Mouse (Mus musculus): ENCODE results near the gene Gphb5. TPM values are rescaled to one million over a fixed set of nuclear protein-coding genes. Genes with fewer than 3 reads are reported as not detected.

The Gphb5 gene
- total and polyA plus RNA-seq, 2 experiments from 2014 or later, result not detected

- no peaks in the 10 kb centered on the region for H3K27me3 ChIP-seq (ENCODE audit: insufficient read depth, low read length)
These were observed 28.1 kb downstream of the Gphb5 start for GRCm38 (mm10) chr12:75388521-75388920.

GRCm38 (mm10) chr12:75387846-75388245, 28.7 kb downstream of the Gphb5 start:
- Histone ChIP-seq H3K4me1 (ENCODE audit: insufficient read depth, low read length) (no peaks in the 10 kb centered on the region), H3K36me3 (ENCODE audit: insufficient read depth, low read length) (no peaks in the 10 kb centered on the region), H3K4me2 (ENCODE audit: low read depth, low read length, poor library complexity, severe bottlenecking) (no peak overlapping the region), H3K9me3 (ENCODE audit: low read length) (no peaks in the 10 kb centered on the region), H3K27ac (ENCODE audit: low read depth, low read length) (no peak overlapping the region), H3K9ac (replicated peaks; ENCODE audit: low read length, poor library complexity, severe bottlenecking) (no peak overlapping the region), H3K27me3 (ENCODE audit: insufficient read depth, low read length) (no peaks in the 10 kb centered on the region), H3K4me3 (ENCODE audit: low read depth, low read length) (no peak overlapping the region)
- TF ChIP-seq CTCF (IDR thresholded peaks at IDR 0.05), result no peak
- WGBS, result 97% methylated on average over 15 of the region's 15 CpGs
- ATAC-seq (ENCODE audit: low FRiP score), result no peak
- DNase-seq (ENCODE audit: low spot score), result no peak

More at GRCm38 (mm10) chr12:75388521-75388920, 28.1 kb downstream of the Gphb5 start:
- Histone ChIP-seq H3K27ac (ENCODE audit: low read depth, low read length) (no peak overlapping the region), H3K4me2 (ENCODE audit: low read depth, low read length, poor library complexity, severe bottlenecking) (no peak overlapping the region), H3K9me3 (ENCODE audit: low read length) (no peaks in the 10 kb centered on the region), H3K36me3 (ENCODE audit: insufficient read depth, low read length) (no peaks in the 10 kb centered on the region), H3K4me1 (ENCODE audit: insufficient read depth, low read length) (no peaks in the 10 kb centered on the region), H3K4me3 (ENCODE audit: low read depth, low read length) (no peak overlapping the region), H3K9ac (replicated peaks; ENCODE audit: low read length, poor library complexity, severe bottlenecking) (no peak overlapping the region)
- no peak for TF ChIP-seq CTCF (IDR thresholded peaks at IDR 0.05)
- ATAC-seq (ENCODE audit: low FRiP score) (no peak), DNase-seq (ENCODE audit: low spot score) (no peak)
- 94% methylated on average over 9 of the region's 9 CpGs for WGBS

GRCm38 (mm10) chr12:75387156-75387555, 29.4 kb downstream of the Gphb5 start:
- ATAC-seq (ENCODE audit: low FRiP score), result no peak
- Histone ChIP-seq H3K9ac (replicated peaks; ENCODE audit: low read length, poor library complexity, severe bottlenecking) (no peak overlapping the region), H3K4me1 (ENCODE audit: insufficient read depth, low read length) (no peaks in the 10 kb centered on the region), H3K27me3 (ENCODE audit: insufficient read depth, low read length) (no peaks in the 10 kb centered on the region), H3K4me3 (ENCODE audit: low read depth, low read length) (no peak overlapping the region), H3K27ac (ENCODE audit: low read depth, low read length) (no peak overlapping the region), H3K36me3 (ENCODE audit: insufficient read depth, low read length) (no peaks in the 10 kb centered on the region), H3K4me2 (ENCODE audit: low read depth, low read length, poor library complexity, severe bottlenecking) (no peak overlapping the region), H3K9me3 (ENCODE audit: low read length) (no peaks in the 10 kb centered on the region)
- no peak for DNase-seq (ENCODE audit: low spot score)
- WGBS, result 87% methylated on average over 8 of the region's 8 CpGs
- TF ChIP-seq CTCF (IDR thresholded peaks at IDR 0.05), result no peak

- H3K27ac ChIP-seq (ENCODE audit: low read depth, low read length), result no peak overlapping the region
- TF ChIP-seq CTCF (IDR thresholded peaks at IDR 0.05), result no peak
- no peak overlapping the region for H3K4me3 ChIP-seq (ENCODE audit: low read depth, low read length)
- H3K4me2 ChIP-seq (ENCODE audit: low read depth, low read length, poor library complexity, severe bottlenecking), result no peak overlapping the region
- no peaks in the 10 kb centered on the region for H3K27me3 ChIP-seq (ENCODE audit: insufficient read depth, low read length)
- H3K36me3 ChIP-seq (ENCODE audit: insufficient read depth, low read length), result no peaks in the 10 kb centered on the region
- DNase-seq (ENCODE audit: low spot score) (no peak), ATAC-seq (ENCODE audit: low FRiP score) (no peak)
- 93% methylated on average over 9 of the region's 9 CpGs for WGBS
- no peak overlapping the region for H3K9ac ChIP-seq (replicated peaks; ENCODE audit: low read length, poor library complexity, severe bottlenecking)
- no peaks in the 10 kb centered on the region for H3K9me3 ChIP-seq (ENCODE audit: low read length)
- H3K4me1 ChIP-seq (ENCODE audit: insufficient read depth, low read length), result no peaks in the 10 kb centered on the region
These were observed 29.9 kb downstream of the Gphb5 start for GRCm38 (mm10) chr12:75386731-75387130.

- no peak overlapping the region for H3K9ac ChIP-seq (replicated peaks; ENCODE audit: low read length, poor library complexity, severe bottlenecking)
- no peak for TF ChIP-seq CTCF (IDR thresholded peaks at IDR 0.05)
- no peaks in the 10 kb centered on the region for H3K9me3 ChIP-seq (ENCODE audit: low read length)
- no peak for ATAC-seq (ENCODE audit: low FRiP score)
- H3K36me3 ChIP-seq (ENCODE audit: insufficient read depth, low read length), result no peaks in the 10 kb centered on the region
- no peak overlapping the region for H3K4me2 ChIP-seq (ENCODE audit: low read depth, low read length, poor library complexity, severe bottlenecking)
- peak; percentile 60 for DNase-seq (ENCODE audit: low spot score)
- H3K4me3 ChIP-seq (ENCODE audit: low read depth, low read length), result no peak overlapping the region
- H3K27me3 ChIP-seq (ENCODE audit: insufficient read depth, low read length), result no peaks in the 10 kb centered on the region
- 79% methylated on average over 6 of the region's 6 CpGs for WGBS
- no peaks in the 10 kb centered on the region for H3K4me1 ChIP-seq (ENCODE audit: insufficient read depth, low read length)
- H3K27ac ChIP-seq (ENCODE audit: low read depth, low read length), result no peak overlapping the region
These were observed 40.5 kb downstream of the Gphb5 start for GRCm38 (mm10) chr12:75376126-75376525.

GRCm38 (mm10) chr12:75375060-75375459, 41.5 kb downstream of the Gphb5 start:
- Histone ChIP-seq H3K9me3 (ENCODE audit: low read length) (no peaks in the 10 kb centered on the region), H3K4me1 (ENCODE audit: insufficient read depth, low read length) (no peaks in the 10 kb centered on the region), H3K9ac (replicated peaks; ENCODE audit: low read length, poor library complexity, severe bottlenecking) (no peak overlapping the region), H3K27me3 (ENCODE audit: insufficient read depth, low read length) (no peaks in the 10 kb centered on the region), H3K27ac (ENCODE audit: low read depth, low read length) (no peak overlapping the region), H3K4me3 (ENCODE audit: low read depth, low read length) (no peak overlapping the region), H3K36me3 (ENCODE audit: insufficient read depth, low read length) (no peaks in the 10 kb centered on the region), H3K4me2 (ENCODE audit: low read depth, low read length, poor library complexity, severe bottlenecking) (no peak overlapping the region)
- ATAC-seq (ENCODE audit: low FRiP score) (no peak; the same call in 1 of the 2 replicates), DNase-seq (ENCODE audit: low spot score) (peak; percentile 83)
- WGBS, result 82% methylated on average over 12 of the region's 12 CpGs
- no peak for TF ChIP-seq CTCF (IDR thresholded peaks at IDR 0.05)

Measured in midbrain, postnatal 0 days (tissue).